Mouse (Mus musculus): Measurements from ENCODE around the gene Neto2.
A peak's percentile ranks its signal among the peaks of the same experiment; 100 is the strongest.

Gene Neto2

DNA sequence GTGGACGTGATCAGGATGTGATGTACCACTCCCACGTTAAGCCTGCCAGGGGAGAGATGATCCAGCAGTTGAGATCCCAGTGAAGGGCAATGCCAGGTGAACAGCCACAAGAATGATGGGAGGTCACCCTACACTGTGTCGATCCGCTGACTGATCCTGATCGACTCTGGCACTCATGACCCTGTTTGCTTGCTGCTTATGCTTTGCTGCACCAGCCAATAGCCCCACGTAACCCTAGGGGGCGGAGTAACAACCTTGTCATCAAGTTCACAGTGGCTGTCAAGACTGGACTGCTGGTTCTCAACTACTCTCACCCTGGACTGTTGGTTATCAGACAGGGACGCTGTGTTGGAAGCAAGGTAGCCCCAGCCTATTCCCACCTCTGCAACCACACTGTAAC lies 99.0 kb downstream of the Neto2 start:
- DNase-seq: no peak

DNA sequence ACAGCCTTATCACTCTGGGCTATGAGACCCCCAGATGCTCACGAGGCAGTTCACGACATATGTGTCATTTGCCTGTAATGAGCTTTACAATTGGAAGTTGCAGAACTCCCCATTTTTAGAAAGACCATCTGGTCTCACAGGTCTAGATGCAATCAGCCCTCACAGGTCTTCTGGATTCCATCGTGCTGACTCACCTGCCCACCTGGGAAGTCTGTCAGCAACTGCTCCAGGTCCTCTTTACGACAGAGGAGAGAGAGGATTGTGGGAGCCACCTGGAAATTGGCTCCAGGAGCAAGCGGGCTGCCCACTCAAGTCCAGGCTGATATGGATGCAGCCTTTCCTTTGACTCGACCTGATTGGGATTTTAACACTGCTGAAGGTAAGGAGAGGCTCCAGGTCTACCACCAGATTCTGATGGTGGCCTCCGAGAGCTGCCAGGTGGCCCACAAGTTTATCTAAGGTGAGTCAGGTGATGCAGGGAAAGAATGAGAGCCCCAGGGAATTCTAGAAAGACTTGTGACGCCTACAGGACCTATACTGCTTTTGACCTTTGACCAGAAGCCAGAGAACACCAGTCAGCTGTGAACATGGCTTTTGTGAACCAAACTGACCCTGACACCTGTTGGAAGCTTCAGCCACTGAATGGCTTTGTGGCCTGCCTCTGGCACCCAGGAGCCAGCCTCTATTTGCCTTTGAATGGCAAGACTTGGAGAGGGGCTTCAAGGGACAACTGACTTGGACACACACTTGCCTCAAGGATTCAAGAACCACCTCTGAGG lies 103.1 kb downstream of the Neto2 start:
- DNase-seq: no peak

DNA sequence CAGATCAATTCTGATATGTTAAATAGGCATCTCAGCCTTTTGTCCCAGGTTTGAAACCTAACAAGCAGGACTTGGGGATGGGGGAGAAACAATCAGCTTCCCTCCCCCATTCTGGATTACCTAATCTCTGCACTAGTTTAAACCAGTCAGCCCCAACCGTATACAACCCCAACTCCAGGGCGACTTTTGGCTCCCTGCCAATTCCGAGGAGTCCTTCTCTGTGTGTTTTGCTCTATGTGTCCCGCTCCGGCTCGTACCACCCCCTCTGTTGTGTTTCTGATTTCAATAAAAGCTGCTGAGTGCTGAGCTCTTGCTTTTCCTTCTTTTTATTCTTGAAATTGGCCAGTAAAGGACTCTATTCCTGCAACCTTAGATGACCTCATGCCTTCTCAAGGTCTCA lies 105.3 kb downstream of the Neto2 start:
- DNase-seq: peak; percentile 34

DNA sequence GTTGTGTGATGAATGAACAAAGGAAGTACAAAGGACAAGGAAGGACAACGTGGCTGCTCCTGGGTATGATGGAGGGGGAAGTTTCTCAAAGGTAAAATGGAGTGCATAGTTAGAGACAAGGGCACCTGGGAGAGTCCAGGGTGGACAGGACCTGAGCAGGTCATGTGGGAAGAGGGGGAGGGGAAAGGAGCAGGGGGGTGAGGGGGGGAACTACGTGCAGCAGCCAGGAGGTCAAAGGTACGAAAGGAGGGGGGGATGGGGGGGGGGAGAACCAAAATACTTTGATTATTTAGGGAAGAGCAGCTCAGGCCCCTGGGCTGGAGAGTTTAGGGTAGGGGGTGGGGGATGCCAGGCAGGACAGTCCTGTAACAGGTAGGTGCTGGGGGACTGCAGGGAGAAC lies 105.7 kb downstream of the Neto2 start:
- DNase-seq: no peak

DNA sequence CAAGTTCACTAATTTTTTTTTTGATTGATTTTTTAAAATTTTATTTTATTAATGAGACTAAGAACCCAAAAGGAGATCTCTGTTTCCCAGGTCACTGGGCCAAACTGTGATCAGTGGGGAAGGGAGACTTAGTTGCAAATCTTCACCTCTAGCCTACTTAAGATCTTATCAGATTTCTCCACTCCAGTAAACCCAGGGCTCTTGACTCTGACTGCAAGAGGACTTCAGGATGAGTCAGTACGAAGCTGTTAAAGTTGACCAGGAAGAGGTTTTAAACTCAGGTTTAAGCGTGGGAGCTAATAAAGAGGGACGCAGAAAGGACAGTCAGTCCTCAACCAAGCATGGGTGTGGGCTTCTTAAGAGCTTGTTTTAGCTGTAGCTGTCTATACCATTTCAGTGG lies 107.4 kb downstream of the Neto2 start:
- no peak for DNase-seq

DNA sequence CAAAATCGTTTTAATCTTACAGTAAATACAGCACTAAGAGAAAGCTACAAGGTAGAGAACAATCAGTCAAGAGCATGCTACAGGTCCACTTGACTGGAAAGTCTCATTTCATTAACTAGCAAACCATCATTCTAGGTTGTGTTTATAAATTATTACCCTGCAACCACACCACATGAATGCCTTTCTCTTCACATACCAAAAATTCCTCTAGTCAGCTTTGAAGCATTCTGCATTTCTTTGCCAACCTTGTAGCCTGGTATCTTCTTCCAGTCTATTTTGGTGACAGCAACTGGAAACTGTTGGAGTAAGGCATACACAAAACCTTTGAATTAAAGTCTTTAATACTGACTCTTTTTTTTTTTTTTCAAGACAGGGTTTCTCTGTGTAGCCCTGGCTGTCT lies 109.2 kb downstream of the Neto2 start:
- no peak for DNase-seq

DNA sequence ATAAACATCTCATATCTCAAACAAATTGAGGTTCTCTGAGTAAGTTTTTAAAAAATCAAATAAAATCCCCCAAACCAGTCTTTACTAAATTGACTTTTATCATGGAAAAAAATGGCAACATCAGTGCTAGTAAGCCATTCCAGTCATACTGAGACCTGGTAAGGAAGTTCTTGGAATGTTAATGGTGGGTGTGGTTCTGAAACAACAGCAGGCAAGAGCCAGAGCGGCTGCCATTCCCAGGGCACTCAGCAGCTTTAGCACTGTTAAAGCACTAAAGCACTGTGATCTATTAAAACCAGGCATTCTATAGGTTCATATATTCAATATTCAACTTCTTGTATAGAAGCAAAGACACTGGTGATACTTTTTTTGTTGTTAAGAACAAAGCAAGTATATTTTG lies 110.5 kb downstream of the Neto2 start:
- DNase-seq: no peak

DNA sequence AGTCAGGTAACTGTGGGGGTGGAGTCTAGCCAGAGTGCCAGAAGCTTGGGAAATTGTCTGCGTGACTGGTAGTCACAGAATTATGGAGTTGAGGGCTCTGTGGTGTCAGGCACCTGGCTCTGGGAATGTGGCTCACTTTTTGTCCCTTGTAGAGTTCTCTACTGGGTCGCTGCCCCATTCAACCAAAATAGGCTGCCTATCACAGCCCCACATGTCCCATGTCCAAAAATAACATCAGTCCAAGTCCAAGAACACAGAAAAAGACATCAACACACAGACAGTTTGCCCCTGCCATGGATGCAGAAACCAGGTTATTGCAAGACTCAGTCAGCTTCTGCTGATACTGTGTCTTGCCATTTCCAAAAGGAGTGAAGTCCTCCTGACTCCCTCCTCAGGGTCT lies 112.1 kb downstream of the Neto2 start:
- DNase-seq: no peak
